Mouse (Mus musculus) retina, postnatal 7 days (tissue): ENCODE data around the gene Tmcc3.
"Not testable (repeated sequence)": the region's sequence is repeated elsewhere in the genome, so short reads cannot be mapped to it uniquely, and the experiment has no call there.

Experiments
- DNase-seq: peaks from one replicate; pipeline ENCODE4 v3.0.0-alpha.2; 2012; ENCODE audit warnings: low read depth, low spot score

The Tmcc3 gene

GRCm38 (mm10) chr10:94575958-94576357, 264.2 kb downstream of the Tmcc3 start:
- DNase-seq = no peak

GRCm38 (mm10) chr10:94578870-94579269, 267.1 kb downstream of the Tmcc3 start:
- no peak for DNase-seq

- DNase-seq = no peak
These were observed 269.6 kb downstream of the Tmcc3 start for GRCm38 (mm10) chr10:94581384-94581783.

- no peak for DNase-seq
These were observed 272.0 kb downstream of the Tmcc3 start for GRCm38 (mm10) chr10:94583714-94584113.

- no peak for DNase-seq
These were observed 273.2 kb downstream of the Tmcc3 start for GRCm38 (mm10) chr10:94584851-94585359.

GRCm38 (mm10) chr10:94585819-94586218, 274.1 kb downstream of the Tmcc3 start:
- no peak for DNase-seq

- DNase-seq = no peak
These were observed 277.2 kb downstream of the Tmcc3 start for GRCm38 (mm10) chr10:94588976-94589375.

- DNase-seq = no peak
These were observed 284.0 kb downstream of the Tmcc3 start for GRCm38 (mm10) chr10:94595705-94596104.

GRCm38 (mm10) chr10:94599846-94600245, 288.1 kb downstream of the Tmcc3 start:
- not testable (repeated sequence) for DNase-seq

GRCm38 (mm10) chr10:94601034-94601433, 289.3 kb downstream of the Tmcc3 start:
- DNase-seq = no peak

GRCm38 (mm10) chr10:94605491-94605890, 293.7 kb downstream of the Tmcc3 start:
- DNase-seq = no peak

GRCm38 (mm10) chr10:94609309-94609777, 297.6 kb downstream of the Tmcc3 start:
- DNase-seq = peak; percentile 67

GRCm38 (mm10) chr10:94611228-94611968, 299.6 kb downstream of the Tmcc3 start:
- DNase-seq = no peak

GRCm38 (mm10) chr10:94611969-94612440, 300.3 kb downstream of the Tmcc3 start:
- DNase-seq = no peak

GRCm38 (mm10) chr10:94619586-94619985, 307.8 kb downstream of the Tmcc3 start:
- DNase-seq = no peak

GRCm38 (mm10) chr10:94620561-94620960, 308.8 kb downstream of the Tmcc3 start:
- DNase-seq = no peak

- DNase-seq = no peak
These were observed 309.9 kb downstream of the Tmcc3 start for GRCm38 (mm10) chr10:94621420-94622225.

- no peak for DNase-seq
These were observed 310.5 kb downstream of the Tmcc3 start for GRCm38 (mm10) chr10:94622281-94622680.

- DNase-seq = no peak
These were observed 311.1 kb downstream of the Tmcc3 start for GRCm38 (mm10) chr10:94622828-94623227.

GRCm38 (mm10) chr10:94623617-94624016, 311.9 kb downstream of the Tmcc3 start:
- peak; percentile 75 for DNase-seq

- no peak for DNase-seq
These were observed 313.3 kb downstream of the Tmcc3 start for GRCm38 (mm10) chr10:94625036-94625435.

GRCm38 (mm10) chr10:94625606-94626005, 313.9 kb downstream of the Tmcc3 start:
- DNase-seq = no peak
